Mouse (Mus musculus) C2C12 (cell line): Measurements from ENCODE around the gene Stox2. TPM values are rescaled to one million over a fixed set of nuclear protein-coding genes. Genes with fewer than 3 reads are reported as not detected.

Experiments
- H3K27me3 ChIP-seq: one replicate; pipeline ENCODE4 v1.6.1; 2011; ENCODE audit not compliant: control insufficient read depth, insufficient read depth, insufficient read length
- H3K36me3 ChIP-seq: one replicate; pipeline ENCODE4 v1.6.1; 2011; ENCODE audit not compliant: control insufficient read depth, insufficient read depth
- H3K4me3 ChIP-seq: one replicate; pipeline ENCODE4 v1.5.1; 2011; ENCODE audit warnings: mild to moderate bottlenecking, control low read depth; ENCODE audit not compliant: poor library complexity, insufficient read depth, severe bottlenecking
- H3K79me2 ChIP-seq: one replicate; pipeline ENCODE4 v1.6.1; 2011; ENCODE audit not compliant: control insufficient read depth, insufficient read depth
- H3K79me3 ChIP-seq: one replicate; pipeline ENCODE4 v1.6.1; 2011; ENCODE audit warnings: low read depth, control low read depth
- H3ac ChIP-seq: one replicate; pipeline ENCODE3; 2011; ENCODE audit warnings: low read depth; ENCODE audit not compliant: control insufficient read depth, insufficient read length
- CEBPB ChIP-seq: IDR thresholded peaks from one replicate; pipeline ENCODE4 v1.6.1; 2011; ENCODE audit warnings: low read depth, mild to moderate bottlenecking, control low read depth, moderate library complexity
- CTCF ChIP-seq: IDR thresholded peaks from one replicate; pipeline ENCODE4 v1.5.1; 2011; ENCODE audit not compliant: control insufficient read depth, insufficient read depth, insufficient read length
- FOSL1 ChIP-seq: IDR thresholded peaks from one replicate; pipeline ENCODE4 v1.8.0; 2011; ENCODE audit warnings: mild to moderate bottlenecking, low read length; ENCODE audit not compliant: poor library complexity, insufficient read depth, severe bottlenecking
- MAX ChIP-seq: IDR thresholded peaks from one replicate; pipeline ENCODE4 v1.6.1; 2011; ENCODE audit warnings: mild to moderate bottlenecking, control low read depth
- MYOD1 ChIP-seq: IDR thresholded peaks from one replicate; pipeline ENCODE4 v1.6.1; 2011; ENCODE audit warnings: low read depth; ENCODE audit not compliant: control insufficient read depth, insufficient read length
- MYOG ChIP-seq: IDR thresholded peaks from one replicate; pipeline ENCODE4 v1.6.1; 2011; ENCODE audit not compliant: control insufficient read depth, insufficient read length; ENCODE audit errors: extremely low read depth
- USF1 ChIP-seq: IDR thresholded peaks from one replicate; pipeline ENCODE4 v1.6.1; 2011; ENCODE audit warnings: low read depth, mild to moderate bottlenecking, control low read depth, moderate library complexity
- polyA plus RNA-seq: library from polyadenylated mRNA; unstranded; fragments of >200 nt; fragmentation: generic; extraction: Trizol; gene quantifications from one replicate; pipeline ENCODE4 v1.2.1, GENCODE M21; 2012; ENCODE audit warnings: missing spikeins

The Stox2 gene
- polyA plus RNA-seq, 1 experiment = 0.01 TPM

DNA sequence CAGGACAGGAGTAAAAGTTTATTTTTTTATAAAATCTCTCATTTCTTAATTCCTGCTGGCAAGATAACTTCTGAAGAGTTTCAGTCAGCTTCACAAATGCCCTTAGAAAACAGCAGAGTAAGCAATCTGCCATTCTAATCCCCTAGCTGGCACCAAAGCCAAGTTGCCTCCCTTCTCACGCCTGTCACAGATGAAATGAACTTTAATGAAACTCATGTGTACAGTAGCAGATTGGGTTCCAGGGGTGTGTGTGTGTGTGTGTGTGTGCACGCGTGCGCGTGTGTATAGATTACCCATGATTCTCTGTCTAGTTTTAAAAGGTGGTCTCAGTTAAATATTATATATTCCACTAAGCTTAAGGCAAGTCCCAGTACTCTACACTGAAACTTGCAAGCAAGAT lies 62.0 kb downstream of the Stox2 start:
- Histone ChIP-seq H3K36me3 (no peaks in the 10 kb centered on the region), H3K79me3 (no peaks in the 10 kb centered on the region), H3ac (no peak overlapping the region), H3K27me3 (no peaks in the 10 kb centered on the region), H3K79me2 (no peaks in the 10 kb centered on the region), H3K4me3 (no peak overlapping the region)
- TF ChIP-seq MYOD1 (no peak), CTCF (no peak), MYOG (no peak), MAX (no peak), CEBPB (no peak), FOSL1 (no peak), USF1 (no peak)

- no peak for TF ChIP-seq USF1
- no peak for TF ChIP-seq FOSL1
- TF ChIP-seq MYOD1 = no peak
- no peaks in the 10 kb centered on the region for H3K36me3 ChIP-seq
Measured at GRCm38 (mm10) chr8:47383632-47384031, 62.5 kb downstream of the Stox2 start.

GRCm38 (mm10) chr8:47381216-47381615 lies 64.9 kb downstream of the Stox2 start:
- TF ChIP-seq MYOD1 (no peak), MYOG (no peak), CTCF (no peak), CEBPB (no peak), FOSL1 (no peak), MAX (no peak), USF1 (no peak)
- Histone ChIP-seq H3K27me3 (no peaks in the 10 kb centered on the region), H3K36me3 (no peaks in the 10 kb centered on the region), H3ac (no peak overlapping the region), H3K79me2 (no peaks in the 10 kb centered on the region), H3K4me3 (no peak overlapping the region), H3K79me3 (no peaks in the 10 kb centered on the region)

More at GRCm38 (mm10) chr8:47383632-47384031, 62.5 kb downstream of the Stox2 start:
- Histone ChIP-seq H3K4me3 (no peak overlapping the region), H3K79me3 (no peaks in the 10 kb centered on the region), H3K27me3 (no peaks in the 10 kb centered on the region), H3ac (no peak overlapping the region), H3K79me2 (no peaks in the 10 kb centered on the region)

GRCm38 (mm10) chr8:47380725-47381124 lies 65.4 kb downstream of the Stox2 start:
- no peak for TF ChIP-seq USF1
- no peak for TF ChIP-seq CEBPB
- no peak for TF ChIP-seq MYOG
- no peak for TF ChIP-seq MAX
- Histone ChIP-seq H3ac (no peak overlapping the region), H3K4me3 (no peak overlapping the region), H3K27me3 (no peaks in the 10 kb centered on the region), H3K79me2 (no peaks in the 10 kb centered on the region), H3K36me3 (no peaks in the 10 kb centered on the region), H3K79me3 (no peaks in the 10 kb centered on the region)

DNA sequence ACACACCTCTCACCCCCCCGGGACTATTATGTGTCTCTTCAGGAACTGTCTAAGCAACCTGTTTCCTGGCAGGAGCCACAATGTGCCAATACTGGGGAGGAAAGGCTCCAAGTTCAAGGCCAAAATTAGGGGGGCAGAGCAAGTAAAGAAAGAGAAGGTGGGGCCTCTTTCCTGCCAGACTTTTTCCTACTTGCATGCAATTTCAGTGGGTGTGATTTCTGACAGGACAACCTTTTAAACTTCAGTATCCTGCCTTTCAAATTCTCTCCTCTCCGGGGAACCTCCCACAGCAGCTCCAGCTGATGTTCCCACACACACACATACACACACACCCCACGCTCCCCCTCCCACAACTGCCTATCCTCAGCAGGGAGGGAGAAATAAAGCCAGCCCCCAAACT lies 66.1 kb downstream of the Stox2 start:
- Histone ChIP-seq H3K79me3 (no peaks in the 10 kb centered on the region), H3K27me3 (peaks cover under 1% of the 10 kb centered on the region), H3K4me3 (no peak overlapping the region), H3K36me3 (no peaks in the 10 kb centered on the region), H3ac (no peak overlapping the region), H3K79me2 (no peaks in the 10 kb centered on the region)
- TF ChIP-seq MYOD1 (no peak), MAX (no peak), CEBPB (no peak), MYOG (no peak), FOSL1 (no peak), CTCF (no peak), USF1 (no peak)

DNA sequence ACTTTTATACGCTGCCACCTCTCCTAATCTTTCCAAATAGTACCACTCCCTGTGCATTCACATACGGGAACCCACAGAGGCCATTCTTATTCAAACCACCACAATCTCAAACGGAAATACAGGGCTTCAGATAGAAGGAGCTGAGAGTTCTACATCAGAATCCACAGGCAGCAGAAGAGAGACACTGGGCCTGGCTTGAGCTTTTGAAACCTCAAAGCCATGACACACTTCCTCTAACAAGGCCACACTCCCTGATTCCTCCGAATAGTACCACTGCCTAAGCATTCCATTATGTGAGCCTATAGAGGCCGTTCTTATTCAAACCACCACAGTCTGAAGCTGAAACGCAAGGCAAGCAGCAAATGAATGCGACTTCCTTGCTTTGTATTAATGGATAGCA lies 69.5 kb downstream of the Stox2 start:
- H3K79me2 ChIP-seq = no peaks in the 10 kb centered on the region
- no peak for TF ChIP-seq MYOD1
- no peak for TF ChIP-seq CEBPB
- TF ChIP-seq USF1 = no peak

More for the DNA sequence above, 69.5 kb downstream of the Stox2 start:
- no peaks in the 10 kb centered on the region for H3K36me3 ChIP-seq
- no peak overlapping the region for H3K4me3 ChIP-seq
- H3K79me3 ChIP-seq = no peaks in the 10 kb centered on the region
- H3ac ChIP-seq = no peak overlapping the region
- H3K27me3 ChIP-seq = peaks cover 5% of the 10 kb centered on the region
